Mouse (Mus musculus): ENCODE data around the gene Serinc3. TPM values are rescaled to one million over a fixed set of nuclear protein-coding genes. Genes with fewer than 3 reads are reported as not detected.

Gene Serinc3
- polyA plus RNA-seq, 1 experiment: 31.2 TPM

DNA sequence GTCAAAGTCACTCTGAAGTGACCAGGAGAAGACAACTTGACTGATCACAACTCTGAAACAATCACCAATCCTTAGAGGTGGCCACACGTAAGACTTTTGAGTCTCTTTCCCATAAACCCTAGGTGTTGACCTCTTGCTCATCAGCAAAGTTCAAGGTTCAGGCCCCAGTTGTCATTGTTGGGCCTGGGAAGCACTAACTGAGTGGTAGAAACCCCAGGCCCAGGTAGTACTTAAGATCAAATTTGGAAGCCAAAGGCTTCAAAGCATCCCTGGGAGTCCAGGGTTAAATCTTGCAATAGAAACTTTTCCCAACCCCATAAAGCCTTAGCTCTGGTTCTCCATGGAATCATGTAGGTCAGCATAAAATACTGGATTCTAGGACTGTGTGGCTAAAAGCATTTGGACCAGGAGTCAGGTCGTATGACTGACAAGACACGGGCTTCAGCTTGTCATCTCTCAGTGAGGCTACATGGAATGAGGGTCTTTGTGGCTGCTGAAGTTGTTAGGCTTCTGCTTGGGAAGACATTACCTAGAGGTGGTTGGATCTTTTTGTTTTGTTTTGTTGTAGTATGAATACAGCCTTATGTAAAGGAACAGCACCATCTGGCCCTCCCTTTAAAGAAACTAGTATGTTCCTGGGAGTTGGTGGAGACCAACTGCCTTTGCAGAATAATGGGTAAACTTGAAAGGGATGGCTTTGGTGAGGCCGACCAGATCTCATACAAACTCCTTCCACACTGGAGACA is 28.9 kb downstream of the Serinc3 start:
- H3K4me1 ChIP-seq: peaks cover 16% of the 10 kb centered on the region
- no peak for TF ChIP-seq GATA1 (IDR thresholded peaks at IDR 0.05; ENCODE audit: borderline replicate concordance, low read length)
- no peak for TF ChIP-seq FLI1 (IDR thresholded peaks at IDR 0.05; ENCODE audit: low read length)
- H3K4me3 ChIP-seq (replicated peaks): no peak overlapping the region
- H3K9me3 ChIP-seq: no peaks in the 10 kb centered on the region
- H3K27me3 ChIP-seq (replicated peaks): no peaks in the 10 kb centered on the region
- peaks cover 99% of the 10 kb centered on the region for H3K36me3 ChIP-seq (replicated peaks; ENCODE audit: low read length)

DNA sequence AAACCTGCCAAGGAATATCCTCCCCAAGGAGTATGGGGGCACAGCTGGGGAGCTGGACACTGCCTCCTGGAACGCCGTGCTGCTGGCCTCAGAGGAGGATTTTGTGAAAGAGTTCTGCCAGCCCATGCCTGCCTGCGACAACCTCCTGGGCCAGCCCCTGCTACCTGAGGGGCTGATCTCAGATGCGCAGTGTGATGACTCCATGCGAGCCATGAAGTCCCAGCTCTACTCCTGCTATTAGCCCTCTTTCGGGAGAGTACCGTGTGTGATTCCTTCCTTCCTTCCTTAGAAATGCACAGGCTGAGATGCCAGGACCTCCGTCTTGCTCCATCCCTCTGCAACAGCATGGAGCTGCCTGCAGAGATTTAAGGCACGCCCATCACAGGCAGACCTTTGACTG is 29.5 kb downstream of the Serinc3 start:
- Histone ChIP-seq H3K27me3 (replicated peaks) (no peaks in the 10 kb centered on the region), H3K36me3 (replicated peaks; ENCODE audit: low read length) (peaks cover 99% of the 10 kb centered on the region), H3K4me3 (replicated peaks) (no peak overlapping the region), H3K9me3 (no peaks in the 10 kb centered on the region), H3K4me1 (peaks cover 18% of the 10 kb centered on the region)
- TF ChIP-seq FLI1 (IDR thresholded peaks at IDR 0.05; ENCODE audit: low read length) (no peak), GATA1 (IDR thresholded peaks at IDR 0.05; ENCODE audit: borderline replicate concordance, low read length) (no peak)

DNA sequence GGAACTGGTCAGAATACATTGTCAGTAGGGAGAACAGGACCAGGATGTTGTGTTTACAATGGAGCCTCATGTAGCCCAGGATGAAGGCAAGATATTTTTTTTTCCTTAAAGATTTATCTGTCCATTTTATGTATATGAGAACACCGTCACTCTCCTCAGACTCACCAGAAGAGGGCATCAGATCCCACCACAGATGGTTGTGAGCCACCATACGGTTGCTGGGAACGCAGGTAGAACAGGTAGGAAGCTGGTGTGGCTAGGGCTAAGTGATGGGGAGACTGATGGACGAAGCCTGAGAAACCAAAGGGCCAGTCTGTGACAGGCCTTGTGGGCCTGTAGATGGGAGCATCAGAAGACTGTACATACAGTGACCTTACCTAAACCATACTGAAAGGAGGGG is 30.9 kb downstream of the Serinc3 start:
- Histone ChIP-seq H3K4me1 (peaks cover 13% of the 10 kb centered on the region), H3K9me3 (no peaks in the 10 kb centered on the region), H3K4me3 (replicated peaks) (no peak overlapping the region), H3K36me3 (replicated peaks; ENCODE audit: low read length) (peaks cover 99% of the 10 kb centered on the region), H3K27me3 (replicated peaks) (no peaks in the 10 kb centered on the region)
- TF ChIP-seq FLI1 (IDR thresholded peaks at IDR 0.05; ENCODE audit: low read length) (no peak), GATA1 (IDR thresholded peaks at IDR 0.05; ENCODE audit: borderline replicate concordance, low read length) (no peak)

DNA sequence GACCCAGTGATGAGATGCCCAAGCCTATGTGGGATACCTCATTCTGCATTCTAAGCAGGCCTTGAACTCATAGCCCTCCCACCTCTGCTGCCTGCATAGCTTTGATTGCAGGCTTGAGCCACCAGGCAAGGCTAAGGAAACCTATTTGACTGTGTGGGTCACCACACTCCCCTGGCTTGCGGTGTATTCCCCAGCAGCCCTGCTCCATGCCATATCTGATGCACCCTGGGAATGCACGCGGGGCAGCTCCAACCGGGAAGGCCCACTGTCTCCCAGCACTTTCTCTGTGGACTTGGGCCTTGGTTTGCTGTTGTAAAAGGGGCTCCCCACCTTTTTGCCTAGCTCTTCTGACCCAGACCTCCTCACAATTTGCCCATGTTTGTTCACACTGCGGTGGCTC is 31.7 kb downstream of the Serinc3 start:
- TF ChIP-seq FLI1 (IDR thresholded peaks at IDR 0.05; ENCODE audit: low read length): no peak
- no peak for TF ChIP-seq GATA1 (IDR thresholded peaks at IDR 0.05; ENCODE audit: borderline replicate concordance, low read length)
- no peak overlapping the region for H3K4me3 ChIP-seq (replicated peaks)

DNA sequence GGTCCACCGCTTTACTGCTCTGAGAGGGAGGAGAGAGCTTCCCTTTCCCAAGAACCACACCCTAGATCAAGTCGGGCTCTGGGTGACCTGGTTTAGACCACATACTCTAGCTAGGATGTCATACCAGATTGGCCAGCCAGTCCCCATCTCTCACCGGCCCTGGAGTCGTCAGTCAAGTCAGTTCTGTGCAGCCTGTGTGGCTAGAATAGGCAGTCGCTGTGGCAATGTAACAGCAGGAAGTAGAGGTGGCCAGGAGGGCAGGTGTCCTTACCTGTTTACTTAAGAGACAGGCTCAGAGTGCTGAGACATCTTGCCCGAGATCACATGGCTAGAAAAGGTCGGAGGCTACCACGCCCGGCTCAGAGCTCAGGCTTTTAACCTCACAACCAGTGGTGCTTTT is 33.8 kb downstream of the Serinc3 start:
- TF ChIP-seq FLI1 (IDR thresholded peaks at IDR 0.05; ENCODE audit: low read length): no peak
- no peak for TF ChIP-seq GATA1 (IDR thresholded peaks at IDR 0.05; ENCODE audit: borderline replicate concordance, low read length)
- Histone ChIP-seq H3K36me3 (replicated peaks; ENCODE audit: low read length) (peaks cover 93% of the 10 kb centered on the region), H3K4me1 (peaks cover 21% of the 10 kb centered on the region), H3K27me3 (replicated peaks) (no peaks in the 10 kb centered on the region), H3K4me3 (replicated peaks) (no peak overlapping the region), H3K9me3 (no peaks in the 10 kb centered on the region)

More for the DNA sequence above, 31.7 kb downstream of the Serinc3 start:
- peaks cover 96% of the 10 kb centered on the region for H3K36me3 ChIP-seq (replicated peaks; ENCODE audit: low read length)
- peaks cover 13% of the 10 kb centered on the region; the same call in 1 of the 2 replicates for H3K4me1 ChIP-seq
- no peaks in the 10 kb centered on the region for H3K27me3 ChIP-seq (replicated peaks)
- H3K9me3 ChIP-seq: no peaks in the 10 kb centered on the region

DNA sequence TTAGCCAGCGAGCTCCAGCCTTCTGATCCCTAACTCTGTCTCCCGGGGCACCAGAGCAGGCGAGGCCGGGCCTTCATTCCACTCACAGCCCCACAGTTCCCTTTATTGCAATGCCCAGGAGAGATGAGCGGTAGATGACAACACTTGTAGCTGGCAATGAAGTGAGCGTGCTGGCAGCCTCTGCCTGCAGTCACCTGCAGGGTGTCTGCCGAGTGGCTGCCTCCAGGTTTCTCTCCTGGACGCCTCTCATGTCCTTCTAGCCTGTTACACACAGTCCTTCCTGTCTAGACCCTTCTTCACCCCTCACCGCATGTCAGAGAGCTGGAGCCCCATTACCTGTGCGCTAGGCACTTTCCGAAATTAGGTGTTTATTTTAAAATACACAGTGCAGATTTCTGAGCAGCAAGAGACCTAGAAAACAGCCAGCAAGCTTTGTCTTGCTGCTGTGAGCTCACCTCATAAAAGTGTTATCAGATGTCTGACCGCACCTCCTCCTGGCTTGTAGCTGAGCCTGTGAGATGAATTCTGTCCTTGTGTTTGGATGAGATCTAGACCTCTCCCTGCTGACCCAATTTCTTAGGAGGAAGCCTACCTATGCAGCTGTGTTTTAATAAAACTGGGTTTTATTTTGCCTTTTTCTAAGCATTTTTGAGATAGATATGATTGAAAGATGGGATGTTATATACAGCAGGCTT is 35.5 kb downstream of the Serinc3 start:
- Histone ChIP-seq H3K4me3 (replicated peaks) (no peak overlapping the region), H3K27me3 (replicated peaks) (no peaks in the 10 kb centered on the region), H3K9me3 (no peaks in the 10 kb centered on the region)

DNA sequence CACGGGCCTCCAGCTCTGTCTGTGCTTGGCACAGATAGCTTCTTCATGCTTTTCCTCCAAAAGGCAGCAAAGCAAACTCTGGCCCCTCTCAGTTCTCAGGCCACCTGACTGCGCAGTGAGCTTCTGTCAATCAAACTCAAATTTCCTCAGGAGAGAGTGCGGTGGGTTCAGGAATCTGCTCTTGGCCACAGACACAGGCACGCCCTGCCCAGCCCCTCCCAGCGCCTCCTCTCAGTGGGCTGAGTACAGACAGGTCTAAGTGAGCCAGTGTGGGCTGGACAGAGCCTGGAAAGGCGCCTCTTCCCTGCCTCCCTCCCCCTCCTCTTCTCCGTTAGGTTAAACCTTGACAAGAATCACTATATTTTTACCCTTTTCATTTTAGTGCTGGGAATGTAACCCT is 36.9 kb downstream of the Serinc3 start:
- no peaks in the 10 kb centered on the region for H3K9me3 ChIP-seq
- H3K27me3 ChIP-seq (replicated peaks): no peaks in the 10 kb centered on the region
- peaks cover 50% of the 10 kb centered on the region for H3K4me1 ChIP-seq
- H3K36me3 ChIP-seq (replicated peaks; ENCODE audit: low read length): peaks cover 69% of the 10 kb centered on the region
- no peak for TF ChIP-seq FLI1 (IDR thresholded peaks at IDR 0.05; ENCODE audit: low read length)
- no peak for TF ChIP-seq GATA1 (IDR thresholded peaks at IDR 0.05; ENCODE audit: borderline replicate concordance, low read length)
- H3K4me3 ChIP-seq (replicated peaks): no peak overlapping the region

More for the DNA sequence above, 35.5 kb downstream of the Serinc3 start:
- peaks cover 36% of the 10 kb centered on the region for H3K4me1 ChIP-seq
- peaks cover 79% of the 10 kb centered on the region for H3K36me3 ChIP-seq (replicated peaks; ENCODE audit: low read length)
- TF ChIP-seq FLI1 (IDR thresholded peaks at IDR 0.05; ENCODE audit: low read length) (no peak), GATA1 (IDR thresholded peaks at IDR 0.05; ENCODE audit: borderline replicate concordance, low read length) (no peak)

DNA sequence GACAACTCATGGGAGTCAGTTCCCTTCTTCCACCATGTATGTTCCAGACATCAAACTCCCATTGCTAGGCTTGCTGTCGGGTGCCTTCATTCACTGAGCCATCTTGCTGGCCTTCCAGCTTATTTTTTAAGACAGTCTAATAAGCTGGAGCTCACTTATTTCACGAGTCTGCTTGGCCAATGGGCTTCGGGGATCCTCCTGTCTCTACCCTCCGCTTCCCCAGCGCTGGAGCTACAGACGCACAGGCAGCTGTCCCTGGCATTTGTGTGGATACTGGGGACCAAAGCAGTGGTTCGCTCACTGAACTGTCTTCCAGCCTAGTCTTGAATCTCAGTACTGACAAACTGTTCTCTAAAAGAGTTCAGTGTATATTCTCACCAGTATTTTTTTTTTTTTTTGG is 38.8 kb downstream of the Serinc3 start:
- no peak overlapping the region for H3K4me3 ChIP-seq (replicated peaks)
- no peaks in the 10 kb centered on the region for H3K9me3 ChIP-seq
- peaks cover 51% of the 10 kb centered on the region for H3K36me3 ChIP-seq (replicated peaks; ENCODE audit: low read length)
- H3K27me3 ChIP-seq (replicated peaks): no peaks in the 10 kb centered on the region
- peaks cover 59% of the 10 kb centered on the region for H3K4me1 ChIP-seq
- TF ChIP-seq GATA1 (IDR thresholded peaks at IDR 0.05; ENCODE audit: borderline replicate concordance, low read length): no peak
- no peak for TF ChIP-seq FLI1 (IDR thresholded peaks at IDR 0.05; ENCODE audit: low read length)

DNA sequence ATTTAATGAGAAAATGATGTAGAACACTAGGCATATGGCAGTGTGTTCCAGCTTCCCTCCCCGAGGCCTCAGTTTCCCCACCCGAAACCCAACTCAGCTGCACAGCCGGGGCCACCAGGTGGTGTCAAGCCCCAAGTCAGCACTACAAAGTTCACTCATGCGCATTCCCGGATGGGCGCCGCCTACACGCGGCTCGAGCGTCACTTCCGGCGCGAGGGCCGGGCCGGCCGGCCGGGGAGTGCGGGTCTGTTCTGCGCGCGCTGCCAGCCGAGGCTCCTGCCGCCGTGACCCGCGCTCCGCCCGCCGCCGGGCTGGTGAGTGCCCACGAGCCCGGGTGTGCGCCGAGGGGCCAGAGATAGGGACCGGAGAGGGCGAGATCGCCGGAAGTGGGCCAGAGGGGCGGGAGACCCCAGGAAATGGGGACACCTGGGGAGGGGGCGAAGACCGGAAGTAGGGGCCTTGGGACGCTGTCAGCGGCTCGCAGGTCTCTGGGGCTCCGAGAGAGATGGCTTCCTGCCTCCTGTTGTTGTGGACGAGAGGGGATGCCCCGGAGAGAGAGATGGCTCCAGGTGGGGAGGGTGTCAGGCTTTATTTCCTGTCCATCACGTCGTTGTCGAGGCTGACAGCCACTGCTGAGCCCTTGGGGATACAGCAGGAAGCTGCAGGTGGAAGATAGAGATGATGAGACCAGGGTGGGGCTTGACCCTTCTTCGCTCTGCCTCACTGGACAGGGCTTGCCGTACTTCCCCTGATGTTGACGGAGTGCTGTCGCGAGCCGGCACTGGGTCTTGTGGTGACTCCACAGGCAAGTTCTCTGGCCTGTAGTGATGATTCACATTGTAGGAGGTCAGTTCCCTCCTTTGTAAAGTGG is 42.6 kb downstream of the Serinc3 start, which contains the start of gene Ttpal:
Gene Ttpal, plus strand, starts transcription at position 214 of the 871 bp plus-strand sequence.
- peak within 1 kb of the TSS; percentile 94 for H3K4me3 ChIP-seq (replicated peaks)
- TF ChIP-seq GATA1 (IDR thresholded peaks at IDR 0.05; ENCODE audit: borderline replicate concordance, low read length) (no peak), FLI1 (IDR thresholded peaks at IDR 0.05; ENCODE audit: low read length) (no peak; the same call in 1 of the 2 replicates)
- H3K27me3 ChIP-seq (replicated peaks): no peaks in the 10 kb centered on the region
- H3K36me3 ChIP-seq (replicated peaks; ENCODE audit: low read length): peaks cover 16% of the 10 kb centered on the region
- H3K9me3 ChIP-seq: no peaks in the 10 kb centered on the region
- H3K4me1 ChIP-seq: peaks cover 74% of the 10 kb centered on the region

All from megakaryocyte, embryonic 14.5 days (primary cell).